ENCODE assay signal across 9 mouse cellular contexts in genomic region chr13:90924072-90924471, GRCm38 (mm10). TPM values are rescaled to one million over a fixed set of nuclear protein-coding genes. Genes with fewer than 3 reads are reported as not detected.
A peak's percentile ranks its signal among the peaks of the same experiment; 100 is the strongest.
DNase-seq lines count a peak whose midpoint lies in the region; ATAC-seq and TF ChIP-seq lines count a peak whose summit lies in the region.
"Had no signal": no experiment of that assay in that cellular context is flagged by ENCODE, and none has a peak within 500 bp of the region (broad histone marks: within the 10 kb centered on the region; RNA-seq: fewer than 3 reads in every experiment).

No protein-coding gene starts in this region.

- peaks cover 35% of the 10 kb centered on the region for H3K36me3 ChIP-seq in embryonic facial prominence, embryonic 12.5 days
- H3K36me3 ChIP-seq in intestine, embryonic 16.5 days (ENCODE audit: control insufficient read depth, insufficient read depth, low read length), result peaks cover 6% of the 10 kb centered on the region; the same call in 1 of the 2 replicates
- peaks cover 43% of the 10 kb centered on the region for H3K36me3 ChIP-seq in neural tube, embryonic 13.5 days
- peaks cover 29% of the 10 kb centered on the region for H3K36me3 ChIP-seq in thymus, adult 2 months (ENCODE audit: control insufficient read depth, insufficient read depth, low read length)

- peak overlapping the region; percentile 93 for H3K9ac ChIP-seq in embryonic facial prominence, embryonic 12.5 days
- peak overlapping the region; percentile 98 for H3K9ac ChIP-seq in intestine, embryonic 16.5 days (ENCODE audit: low read depth, low read length)
- peak overlapping the region; percentile 94 for H3K9ac ChIP-seq in neural tube, embryonic 13.5 days

- 0 out of 2 replicates have a peak, but pooled peaks cover 4% of the 10 kb centered on the region for H3K4me1 ChIP-seq in embryonic facial prominence, embryonic 12.5 days
- 0 out of 2 replicates have a peak, but pooled peaks cover 3% of the 10 kb centered on the region for H3K4me1 ChIP-seq in intestine, embryonic 16.5 days (ENCODE audit: control insufficient read depth, insufficient read depth, low read length)
- H3K4me1 ChIP-seq in neural tube, embryonic 13.5 days (replicated peaks), result peaks cover 7% of the 10 kb centered on the region
- no peaks in the 10 kb centered on the region for H3K4me1 ChIP-seq in thymus, adult 2 months (replicated peaks; ENCODE audit: control insufficient read depth, insufficient read depth, low read length)

- H3K9me3 ChIP-seq in embryonic facial prominence, embryonic 12.5 days, result no peaks in the 10 kb centered on the region
- H3K9me3 ChIP-seq in intestine, embryonic 16.5 days (ENCODE audit: control insufficient read depth, low read length), result no peaks in the 10 kb centered on the region
- no peaks in the 10 kb centered on the region for H3K9me3 ChIP-seq in neural tube, embryonic 13.5 days

- TF ChIP-seq CTCF in left cerebral cortex, adult 2 months (IDR thresholded peaks at IDR 0.05), result no peak
- no peak for TF ChIP-seq CTCF in thymus, adult 2 months (IDR thresholded peaks at IDR 0.05; ENCODE audit: borderline replicate concordance, control insufficient read depth, extremely low read depth, insufficient read depth, low read length, poor library complexity)

- no peak overlapping the region for H3K27ac ChIP-seq in left cerebral cortex, adult 2 months
- H3K27ac ChIP-seq in embryonic facial prominence, embryonic 12.5 days, result no peak overlapping the region
- H3K27ac ChIP-seq in intestine, embryonic 16.5 days (ENCODE audit: low read length), result no peak overlapping the region; the same call in 1 of the 2 replicates
- H3K27ac ChIP-seq in neural tube, embryonic 13.5 days (replicated peaks), result no peak overlapping the region
- H3K27ac ChIP-seq in thymus, adult 2 months (ENCODE audit: control insufficient read depth, insufficient read depth, low read length), result no peak overlapping the region

- peak overlapping the region; percentile 64 for H3K4me2 ChIP-seq in embryonic facial prominence, embryonic 12.5 days (replicated peaks)
- H3K4me2 ChIP-seq in intestine, embryonic 16.5 days (ENCODE audit: low read depth, low read length), result peak overlapping the region; percentile 60
- H3K4me2 ChIP-seq in neural tube, embryonic 13.5 days, result peak overlapping the region; percentile 83

- no peak for DNase-seq in left cerebral cortex, adult 2 months (ENCODE audit: extremely low spot score in 1 of 2, low spot score in 2 of 2)
- DNase-seq in left cerebral cortex, adult 9 months (ENCODE audit: low spot score in 2 of 2), result no peak
- DNase-seq in thymus, adult 2 months, result no peak

- ATAC-seq in embryonic facial prominence, embryonic 12.5 days (ENCODE audit: insufficient number of reproducible peaks, insufficient read depth, low FRiP score, low TSS enrichment), result no peak
- no peak for ATAC-seq in intestine, embryonic 16.5 days
- ATAC-seq in neural tube, embryonic 13.5 days (ENCODE audit: low read depth), result no peak
- no peak for ATAC-seq in inflammation-experienced regulatory T-cells, adult 6 months
- no peak for ATAC-seq in megakaryocyte-erythroid progenitor cell, adult 5-6 weeks (replicated peaks; ENCODE audit: low FRiP score, low TSS enrichment, poor library complexity, severe bottlenecking)

- TF ChIP-seq POLR2A in thymus, adult 2 months (IDR thresholded peaks at IDR 0.05; ENCODE audit: control insufficient read depth, extremely low read depth, insufficient read depth, low read length, poor library complexity), result no peak

- intact Hi-C loops in left cerebral cortex, adult 2 months (cut with DNase I), result no loop called here

- 47% methylated on average over 9 of the region's 9 CpGs for whole genome bisulfite sequencing in embryonic facial prominence, embryonic 12.5 days
- WGBS in intestine, embryonic 16.5 days, result 45% methylated on average over 9 of the region's 9 CpGs
- WGBS in neural tube, embryonic 13.5 days, result 48% methylated on average over 9 of the region's 9 CpGs
- 46% methylated on average over 9 of the region's 9 CpGs for WGBS in thymus, adult 2 months

- H3K4me3 ChIP-seq in left cerebral cortex, adult 2 months, result peak overlapping the region; percentile 74
- H3K4me3 ChIP-seq in embryonic facial prominence, embryonic 12.5 days, result peak overlapping the region; percentile 84
- peak overlapping the region; percentile 81 for H3K4me3 ChIP-seq in intestine, embryonic 16.5 days (ENCODE audit: low read length)
- peak overlapping the region; percentile 83 for H3K4me3 ChIP-seq in neural tube, embryonic 13.5 days
- no peak overlapping the region for H3K4me3 ChIP-seq in thymus, adult 2 months (ENCODE audit: control insufficient read depth, insufficient read depth, low read length)

- no peaks in the 10 kb centered on the region for H3K27me3 ChIP-seq in embryonic facial prominence, embryonic 12.5 days
- H3K27me3 ChIP-seq in intestine, embryonic 16.5 days (replicated peaks; ENCODE audit: control insufficient read depth, insufficient read depth, low read length), result no peaks in the 10 kb centered on the region
- H3K27me3 ChIP-seq in neural tube, embryonic 13.5 days, result no peaks in the 10 kb centered on the region
- H3K27me3 ChIP-seq in thymus, adult 2 months (ENCODE audit: control insufficient read depth, insufficient read depth, low read length), result no peaks in the 10 kb centered on the region

RNA-seq across cellular contexts. Expression of gene Rps23, which starts 1.3 kb away (rescaled TPM):
- total RNA-seq in left cerebral cortex, adult 2 months (2021), result 100 to 1,000 TPM; 183 to 195 TPM
- 232 and 260 TPM in 2 replicates for polyA plus RNA-seq in embryonic facial prominence, embryonic 12.5 days (2016; fragmentation: Nextera tagmentation; extraction: Ambion mirVana)
- 163 and 165 TPM in 2 replicates for polyA plus RNA-seq in intestine, embryonic 16.5 days (2015; fragmentation: Nextera tagmentation; extraction: Ambion mirVana)
- polyA plus RNA-seq in neural tube, embryonic 13.5 days (2015; fragmentation: Nextera tagmentation; extraction: Ambion mirVana), result 136 and 154 TPM in 2 replicates
- polyA plus RNA-seq in inflammation-experienced regulatory T-cells, adult 6 months (2017; shearing (Covaris generic)), result 1,000 to 10,000 TPM in 2 of 3 experiments, 100 to 1,000 TPM in 1; 794 to 1,408 (median 1,278) TPM
- 3,965 and 4,066 TPM in 2 replicates for total RNA-seq in megakaryocyte-erythroid progenitor cell, adult 5-6 weeks (2014; fragmentation: Nextera tagmentation)
- 2,270 and 3,048 TPM in 2 replicates for total RNA-seq in megakaryocyte-erythroid progenitor cell, adult 5-6 weeks (2017)
- polyA plus RNA-seq in thymus, adult 2 months (2012; rRNA removed), result 317 and 333 TPM in 2 replicates

RNA-seq across cellular contexts. Expression of gene Atp6ap1l, which starts 18.9 kb away (rescaled TPM):
- total RNA-seq in left cerebral cortex, adult 2 months (2021), result 10 to 100 TPM; 22.8 to 26.1 TPM
- polyA plus RNA-seq in embryonic facial prominence, embryonic 12.5 days (2016; fragmentation: Nextera tagmentation; extraction: Ambion mirVana), result 1.8 and 3.1 TPM in 2 replicates
- not detected in 2 replicates for polyA plus RNA-seq in intestine, embryonic 16.5 days (2015; fragmentation: Nextera tagmentation; extraction: Ambion mirVana)
- 1.3 and 1.4 TPM in 2 replicates for polyA plus RNA-seq in neural tube, embryonic 13.5 days (2015; fragmentation: Nextera tagmentation; extraction: Ambion mirVana)
- not detected for polyA plus RNA-seq in inflammation-experienced regulatory T-cells, adult 6 months (2017; shearing (Covaris generic))
- not detected in 2 replicates for total RNA-seq in megakaryocyte-erythroid progenitor cell, adult 5-6 weeks (2014; fragmentation: Nextera tagmentation)
- total RNA-seq in megakaryocyte-erythroid progenitor cell, adult 5-6 weeks (2017), result not detected in 2 replicates
- polyA plus RNA-seq in thymus, adult 2 months (2012; rRNA removed), result 0.18 TPM in 1 of 2 replicates, not detected in the other
- total RNA-seq: gastrocnemius, postnatal 4 days had no signal
